In genomic region chr11:84365313-84365712, GRCm38 (mm10) we compare ENCODE assay signal across 19 mouse cellular contexts.
DNase-seq lines count a peak whose midpoint lies in the region; ATAC-seq and TF ChIP-seq lines count a peak whose summit lies in the region.
"Had no signal": no experiment of that assay in that cellular context is flagged by ENCODE, and none has a peak within 500 bp of the region (broad histone marks: within the 10 kb centered on the region; RNA-seq: fewer than 3 reads in every experiment).

No protein-coding gene starts in this region.

- no peak overlapping the region for H3K4me2 ChIP-seq in midbrain, postnatal 0 days (ENCODE audit: low read depth, low read length, poor library complexity, severe bottlenecking)
- H3K4me2 ChIP-seq in midbrain, embryonic 13.5 days (replicated peaks), result no peak overlapping the region
- H3K4me2 ChIP-seq: embryonic facial prominence, embryonic 12.5 days; heart, embryonic 15.5 days; limb, embryonic 12.5 days had no signal

- no peak overlapping the region for H3K27ac ChIP-seq in midbrain, postnatal 0 days (ENCODE audit: low read depth, low read length)
- no peak overlapping the region for H3K27ac ChIP-seq in midbrain, embryonic 13.5 days
- H3K27ac ChIP-seq in embryonic facial prominence, embryonic 10.5 days (replicated peaks), result no peak overlapping the region
- H3K27ac ChIP-seq: embryonic facial prominence, embryonic 12.5 days; heart, embryonic 15.5 days; limb, embryonic 12.5 days had no signal

- no peaks in the 10 kb centered on the region for H3K9me3 ChIP-seq in midbrain, postnatal 0 days (ENCODE audit: low read length)
- H3K9me3 ChIP-seq in midbrain, embryonic 13.5 days, result no peaks in the 10 kb centered on the region
- no peaks in the 10 kb centered on the region for H3K9me3 ChIP-seq in embryonic facial prominence, embryonic 10.5 days
- H3K9me3 ChIP-seq: embryonic facial prominence, embryonic 12.5 days; heart, embryonic 15.5 days; limb, embryonic 12.5 days; megakaryocyte, embryonic 14.5 days had no signal

- peaks cover 4% of the 10 kb centered on the region; the same call in 1 of the 2 replicates for H3K36me3 ChIP-seq in midbrain, postnatal 0 days (ENCODE audit: insufficient read depth, low read length)
- peaks cover 12% of the 10 kb centered on the region for H3K36me3 ChIP-seq in midbrain, embryonic 13.5 days
- peaks cover 31% of the 10 kb centered on the region for H3K36me3 ChIP-seq in embryonic facial prominence, embryonic 10.5 days (replicated peaks)
- H3K36me3 ChIP-seq: heart, embryonic 15.5 days had no signal

- H3K27me3 ChIP-seq in midbrain, postnatal 0 days (ENCODE audit: insufficient read depth, low read length), result no peaks in the 10 kb centered on the region
- H3K27me3 ChIP-seq in midbrain, embryonic 13.5 days, result no peaks in the 10 kb centered on the region
- no peaks in the 10 kb centered on the region for H3K27me3 ChIP-seq in embryonic facial prominence, embryonic 10.5 days (replicated peaks; ENCODE audit: low read depth, poor library complexity, severe bottlenecking)
- H3K27me3 ChIP-seq: embryonic facial prominence, embryonic 12.5 days; heart, embryonic 15.5 days; limb, embryonic 12.5 days; megakaryocyte, embryonic 14.5 days had no signal

- 84% methylated on average over 1 of the region's 1 CpGs for WGBS in midbrain, postnatal 0 days
- WGBS in midbrain, embryonic 13.5 days, result 77% methylated on average over 1 of the region's 1 CpGs
- 84% methylated on average over 1 of the region's 1 CpGs for WGBS in embryonic facial prominence, embryonic 10.5 days

- no peak overlapping the region for H3K4me3 ChIP-seq in midbrain, postnatal 0 days (ENCODE audit: low read depth, low read length)
- no peak overlapping the region for H3K4me3 ChIP-seq in midbrain, embryonic 13.5 days (replicated peaks)
- H3K4me3 ChIP-seq in embryonic facial prominence, embryonic 10.5 days, result no peak overlapping the region
- H3K4me3 ChIP-seq: embryonic facial prominence, embryonic 12.5 days; heart, embryonic 15.5 days; limb, embryonic 12.5 days; megakaryocyte, embryonic 14.5 days had no signal

- no peaks in the 10 kb centered on the region for H3K4me1 ChIP-seq in midbrain, postnatal 0 days (ENCODE audit: insufficient read depth, low read length)
- H3K4me1 ChIP-seq in midbrain, embryonic 13.5 days (replicated peaks), result peaks cover 32% of the 10 kb centered on the region
- peaks cover 11% of the 10 kb centered on the region; the same call in 1 of the 2 replicates for H3K4me1 ChIP-seq in embryonic facial prominence, embryonic 10.5 days
- H3K4me1 ChIP-seq: embryonic facial prominence, embryonic 12.5 days; megakaryocyte, embryonic 14.5 days had no signal

- TF ChIP-seq CTCF in midbrain, postnatal 0 days (IDR thresholded peaks at IDR 0.05), result peak; percentile 43

- ATAC-seq in midbrain, postnatal 0 days (ENCODE audit: low FRiP score), result no peak
- no peak for ATAC-seq in midbrain, embryonic 13.5 days
- ATAC-seq: forebrain, embryonic 16.5 days had no signal

- no peak overlapping the region for H3K9ac ChIP-seq in midbrain, postnatal 0 days (replicated peaks; ENCODE audit: low read length, poor library complexity, severe bottlenecking)
- H3K9ac ChIP-seq in midbrain, embryonic 13.5 days (replicated peaks), result no peak overlapping the region
- H3K9ac ChIP-seq: embryonic facial prominence, embryonic 12.5 days; heart, embryonic 15.5 days; limb, embryonic 12.5 days had no signal

- peak; percentile 2 for DNase-seq in cerebellum, adult 9-11 months
- DNase-seq in cerebellum, postnatal 4 days (ENCODE audit: low spot score in 2 of 2), result no peak
- peak; percentile 21 for DNase-seq in kidney, adult 9 months
- no peak for DNase-seq in kidney, adult 8-10 months
- no peak for DNase-seq in midbrain, postnatal 0 days (ENCODE audit: low spot score)
- DNase-seq in thymus, postnatal 4 days, result no peak
- DNase-seq in embryonic facial prominence, embryonic 10.5 days (ENCODE audit: low spot score), result no peak
- DNase-seq: adrenal gland, adult 8-10 months; B cell, adult 2 months; cerebellum, adult 11 months; cerebellum, postnatal 36 days; lung, postnatal 14 days; spleen, adult 18-20 months had no signal

Comparison
In these comparisons a context has a peak if more than half of its experiments do, and no peak if none do; other contexts are left out.
1. DNase-seq: peak in cerebellum, adult 9-11 months (single experiment) and kidney, adult 9 months (single experiment); none in cerebellum, postnatal 4 days (0 of 2), kidney, adult 8-10 months (0 of 2), midbrain, postnatal 0 days (single experiment), thymus, postnatal 4 days (single experiment) and embryonic facial prominence, embryonic 10.5 days (single experiment).